Mouse (Mus musculus): ENCODE data around the gene Timm8b.
A peak's percentile ranks its signal among the peaks of the same experiment; 100 is the strongest.

The Timm8b gene

DNA sequence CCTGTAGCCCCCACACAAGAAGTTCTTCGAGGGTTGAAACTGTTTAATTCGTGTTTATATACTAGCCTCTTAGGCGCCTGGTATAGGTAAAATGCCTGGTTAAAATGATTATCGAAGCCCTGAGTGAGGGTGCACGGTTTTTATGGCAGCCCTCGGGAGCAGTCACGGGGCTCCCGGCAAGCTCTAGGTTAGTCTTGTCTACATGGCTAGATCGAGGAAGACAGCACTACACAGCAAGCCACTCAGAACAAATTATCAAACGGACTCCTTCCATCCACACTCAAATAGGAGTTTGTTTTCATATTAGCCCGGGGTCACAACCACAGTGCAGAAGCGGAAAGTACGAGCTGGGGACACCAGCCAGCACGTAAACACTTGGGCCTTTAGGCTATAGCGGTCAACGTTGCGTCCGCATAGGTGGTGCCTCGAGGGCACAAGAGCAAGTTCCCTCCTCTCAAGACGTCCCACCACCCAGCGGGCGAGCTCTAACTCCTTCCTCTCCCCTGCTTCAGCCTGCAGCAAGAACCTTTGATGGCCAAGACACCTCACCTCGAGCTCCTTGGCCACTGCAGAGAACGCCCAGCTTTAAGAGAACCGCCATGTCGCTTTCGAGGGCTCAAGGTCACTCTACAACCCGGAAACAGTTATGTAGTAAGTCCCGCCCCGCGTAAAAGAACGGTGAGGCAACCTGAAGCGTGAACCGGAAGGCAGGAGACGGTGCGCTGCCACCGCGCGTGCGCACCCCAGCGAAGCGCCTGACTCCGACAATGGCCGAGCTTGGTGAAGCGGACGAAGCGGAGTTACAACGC, at the start of gene Timm8b, which contains the start of gene Sdhd:
TSS of gene Timm8b (plus strand) at position 722 of the 809 bp plus-strand sequence.
TSS of gene Sdhd (minus strand) at position 624 of the 809 bp plus-strand sequence.
- peak; percentile 94 for DNase-seq (ENCODE audit: low spot score)

DNA sequence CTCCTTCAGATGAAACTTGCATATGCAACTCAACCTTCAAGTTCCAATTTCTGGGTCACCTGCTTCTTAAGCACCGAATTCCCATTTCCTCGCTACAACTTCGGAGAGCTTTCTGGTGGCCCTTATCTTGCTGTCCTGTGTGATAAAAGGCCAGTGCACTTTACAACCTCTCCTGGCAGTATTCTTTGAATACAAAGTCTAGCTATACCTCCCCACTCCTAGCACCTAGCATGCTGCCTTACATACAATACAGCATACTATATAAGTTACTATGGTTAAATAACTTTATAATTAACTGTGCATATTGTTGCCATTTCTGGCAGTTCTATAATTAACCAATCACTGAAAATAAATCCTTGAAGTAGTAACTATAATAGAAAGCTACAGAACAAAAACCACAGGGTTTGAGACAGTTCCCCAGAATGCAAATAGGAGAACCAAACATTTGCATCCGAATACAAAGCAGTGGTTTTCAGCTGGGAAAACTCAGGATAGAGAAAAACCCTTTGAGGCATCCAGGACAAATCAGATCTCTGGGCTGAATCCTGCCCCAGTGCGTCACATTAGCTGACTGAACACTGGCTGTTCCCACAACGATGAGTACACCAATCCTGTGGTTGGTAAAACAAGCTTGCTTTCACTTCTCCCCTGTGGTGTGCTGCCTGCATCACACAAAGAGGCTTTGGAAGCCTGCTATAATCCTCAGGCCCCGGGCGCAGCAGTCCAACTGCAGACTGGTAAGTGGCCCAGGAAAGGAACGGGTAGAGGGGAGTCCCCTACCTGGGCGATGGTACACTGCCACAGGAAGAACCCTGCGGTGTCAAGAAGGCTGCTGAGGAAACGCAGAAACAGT, 49.2 kb upstream of the Timm8b start, which contains the start of gene Il18:
TSS of gene Il18 (plus strand) at position 587 of the 853 bp plus-strand sequence.
- DNase-seq (ENCODE audit: low spot score): peak; percentile 20

DNA sequence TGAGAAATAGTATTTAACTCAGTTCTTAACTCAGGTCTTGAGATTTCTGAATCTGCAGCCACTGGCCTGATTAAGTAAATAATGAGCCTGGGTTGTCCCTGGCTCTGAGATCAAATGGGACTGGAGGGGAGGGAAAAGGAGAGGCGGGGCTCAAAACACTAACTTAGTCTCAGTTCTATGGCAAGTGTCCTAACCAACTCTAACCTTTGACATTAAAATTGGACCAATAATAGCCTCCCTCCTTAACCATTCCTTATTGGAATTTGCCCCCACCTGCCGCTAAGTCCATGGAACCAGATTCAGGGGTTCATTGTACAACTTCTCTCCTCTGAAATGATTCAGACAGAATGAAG, 48.6 kb upstream of the Timm8b start, which contains the start of gene Bco2:
TSS of gene Bco2 (minus strand) at position 88 of the 353 bp plus-strand sequence.
- DNase-seq (ENCODE audit: low spot score): peak; percentile 56

DNA sequence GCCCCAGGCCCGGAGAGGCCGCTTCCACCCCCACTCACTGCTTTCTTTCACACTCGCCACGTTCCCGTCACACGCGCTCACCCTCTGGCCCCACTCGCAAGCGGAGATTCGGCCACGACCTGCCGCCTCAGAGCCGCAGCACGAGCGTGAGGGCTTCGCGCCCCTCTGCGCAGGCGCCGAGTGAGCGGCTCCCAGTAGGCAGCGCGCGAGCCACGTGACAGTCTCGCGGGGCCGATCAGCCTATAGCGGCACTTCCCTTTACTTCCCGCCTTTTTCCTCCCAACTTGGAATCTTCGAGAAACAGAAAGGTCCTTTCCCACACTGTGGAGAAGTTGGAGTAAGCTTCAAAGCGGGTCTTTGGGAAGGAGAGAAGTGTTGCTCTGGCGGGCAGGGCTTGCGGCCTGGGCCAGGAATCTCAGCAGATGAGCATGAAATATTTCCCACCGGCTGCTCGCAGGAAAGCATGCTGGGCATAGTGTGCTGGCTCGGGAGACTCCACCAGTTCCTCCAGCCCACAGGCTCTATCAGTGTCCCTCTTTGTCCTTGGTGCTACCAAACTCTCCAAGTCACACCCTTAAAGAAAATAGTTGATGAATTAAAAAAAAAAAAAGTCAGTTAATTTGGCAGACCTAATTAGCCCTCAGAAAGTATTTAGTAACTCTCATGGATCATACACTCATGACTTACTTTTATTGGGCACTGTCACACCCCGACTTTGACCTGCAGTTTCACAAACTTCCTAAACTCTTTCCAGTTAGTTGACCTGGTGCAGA, 42.4 kb upstream of the Timm8b start, which contains the start of gene Tex12:
TSS of gene Tex12 (minus strand) at position 181 of the 773 bp plus-strand sequence.
- no peak for DNase-seq (ENCODE audit: low spot score)

DNA sequence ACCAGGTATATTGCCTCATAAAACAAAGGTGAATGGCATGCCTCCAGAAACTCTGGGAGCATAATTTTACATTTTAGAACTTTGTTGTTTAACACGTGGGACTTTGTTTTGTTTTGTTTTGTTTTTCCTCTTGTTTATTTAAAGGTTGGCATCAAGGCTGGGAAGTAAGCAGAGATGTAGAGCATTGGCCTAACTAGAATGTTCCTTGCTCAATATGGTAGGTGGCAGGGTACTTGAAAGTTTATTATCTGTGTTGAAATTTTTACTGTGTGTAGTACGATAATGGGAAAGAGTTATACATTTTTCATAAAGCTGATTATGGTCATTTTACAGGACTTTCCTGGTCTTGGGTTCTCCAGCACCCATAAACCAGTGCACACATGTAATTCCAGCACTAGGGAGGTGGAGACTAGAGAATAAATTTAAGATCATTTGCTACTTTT, 41.8 kb upstream of the Timm8b start:
- DNase-seq (ENCODE audit: low spot score): no peak

DNA sequence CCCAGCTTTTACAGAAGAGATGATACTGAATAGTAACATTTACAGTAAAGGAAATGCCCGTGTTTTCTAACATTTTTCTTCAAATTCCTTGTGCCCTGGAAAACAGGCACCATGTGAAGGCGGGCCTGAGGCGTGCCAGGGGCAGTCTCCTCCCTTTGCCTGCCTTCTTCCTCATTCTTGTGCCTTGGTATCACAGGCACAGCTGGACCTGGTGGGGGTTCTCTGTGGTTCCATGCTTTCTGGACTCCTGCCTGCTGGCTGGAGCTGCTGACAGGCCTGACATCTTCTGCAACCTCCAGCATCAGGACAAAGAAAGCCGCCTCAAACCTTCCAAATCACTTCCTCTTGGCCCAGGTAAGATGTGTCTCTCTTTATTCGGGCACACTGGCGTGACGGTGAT, 38.5 kb upstream of the Timm8b start:
- DNase-seq (ENCODE audit: low spot score): no peak

DNA sequence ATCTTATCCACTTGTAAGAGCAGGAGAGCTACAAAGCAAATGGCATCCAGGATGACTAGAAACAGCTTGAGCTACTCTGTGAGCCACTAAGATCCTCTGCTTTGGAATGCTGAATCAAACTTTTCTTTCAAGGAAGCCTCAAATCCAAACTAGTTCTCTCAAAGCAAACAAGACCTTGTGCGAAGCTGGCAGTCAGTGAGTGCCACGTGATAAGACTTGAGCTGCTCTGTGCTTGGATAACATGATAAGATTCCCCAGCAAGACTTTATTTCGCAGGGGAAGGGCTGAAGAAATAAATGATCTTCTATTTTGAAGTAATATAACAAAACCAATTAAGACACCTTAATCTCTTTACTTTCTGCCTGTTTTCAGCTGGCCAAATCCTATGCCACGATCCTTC, 37.8 kb upstream of the Timm8b start:
- peak; percentile 27 for DNase-seq (ENCODE audit: low spot score)

DNA sequence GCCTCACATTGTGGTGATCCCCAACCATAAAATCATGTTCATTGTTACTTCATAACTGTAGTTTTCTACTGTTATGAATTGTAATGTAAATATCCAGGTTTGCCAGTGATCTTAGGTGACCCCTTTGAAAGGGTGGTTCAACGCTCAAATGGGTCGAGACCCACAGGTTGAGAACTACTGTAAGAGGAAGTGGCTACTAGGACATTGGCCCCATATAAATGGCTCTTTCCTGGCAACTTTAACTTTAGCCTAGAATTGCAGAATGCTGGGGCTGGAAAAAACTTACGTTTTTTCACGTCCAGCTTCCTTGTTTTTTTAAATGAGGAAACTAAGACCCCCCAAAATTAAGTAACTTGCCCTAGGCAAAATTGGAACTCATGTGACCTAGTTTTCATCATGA, 36.3 kb upstream of the Timm8b start:
- no peak for DNase-seq (ENCODE audit: low spot score)

DNA sequence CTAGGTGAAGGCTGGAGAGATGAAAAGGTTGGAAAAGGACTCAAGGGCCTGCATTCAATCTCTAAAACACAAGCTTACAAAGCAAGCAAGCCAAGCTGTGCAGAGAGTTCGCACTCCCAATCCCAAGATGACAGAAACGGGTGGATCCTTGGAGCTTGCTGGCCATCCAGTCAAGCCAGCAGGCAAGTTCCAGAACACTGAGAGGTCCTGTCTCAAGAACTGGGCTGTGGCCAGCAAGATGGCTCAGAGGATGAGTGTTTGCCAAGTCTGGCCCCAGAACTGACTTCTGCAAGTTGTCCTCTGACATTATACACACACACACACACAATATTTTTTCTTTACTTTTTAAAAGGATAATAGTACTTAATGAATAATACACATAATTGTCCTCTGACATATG, 35.8 kb upstream of the Timm8b start:
- DNase-seq (ENCODE audit: low spot score): no peak

DNA sequence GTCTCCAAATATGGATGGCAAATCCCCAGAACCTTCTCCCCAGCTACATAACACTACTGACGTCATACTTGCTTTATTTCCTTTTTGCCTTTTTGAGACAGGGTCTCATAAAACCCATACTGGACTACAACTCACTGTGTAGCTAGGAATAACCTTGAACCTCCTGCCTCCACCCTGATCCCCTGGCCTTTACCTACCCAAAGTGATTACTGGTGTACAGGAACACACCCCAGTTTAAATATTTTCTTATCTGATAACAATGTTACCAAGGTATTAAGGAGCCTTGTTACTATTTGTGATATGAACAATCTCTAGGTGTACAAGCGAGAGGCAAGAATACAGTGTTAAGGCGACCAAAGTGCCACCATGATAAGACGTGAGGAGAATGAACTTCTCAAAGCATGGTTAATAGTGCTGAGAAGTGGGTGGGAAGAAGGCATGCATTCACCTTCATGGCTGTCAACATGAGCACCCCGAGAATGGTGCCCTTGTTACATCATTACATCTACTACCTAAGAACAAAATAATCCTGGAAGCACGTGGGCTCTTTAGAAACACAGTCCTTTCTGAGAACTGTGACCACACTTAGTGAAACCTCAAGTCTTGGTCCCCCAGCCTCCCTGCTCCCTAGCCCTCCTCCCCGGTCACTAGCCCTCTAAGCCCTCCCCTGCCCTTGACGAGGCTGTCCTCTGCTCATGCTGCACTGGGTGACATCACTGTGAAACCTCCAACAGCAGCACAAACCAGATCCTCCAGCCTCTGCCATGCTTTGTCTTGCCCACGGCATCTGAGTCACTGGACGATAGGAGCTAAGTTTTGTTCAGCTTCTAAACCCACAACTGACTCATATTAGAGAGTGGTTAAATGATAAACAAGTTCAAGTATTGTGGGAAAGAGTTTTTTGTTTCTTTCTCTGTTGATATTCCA, 33.8 kb upstream of the Timm8b start:
- no peak for DNase-seq (ENCODE audit: low spot score)

DNA sequence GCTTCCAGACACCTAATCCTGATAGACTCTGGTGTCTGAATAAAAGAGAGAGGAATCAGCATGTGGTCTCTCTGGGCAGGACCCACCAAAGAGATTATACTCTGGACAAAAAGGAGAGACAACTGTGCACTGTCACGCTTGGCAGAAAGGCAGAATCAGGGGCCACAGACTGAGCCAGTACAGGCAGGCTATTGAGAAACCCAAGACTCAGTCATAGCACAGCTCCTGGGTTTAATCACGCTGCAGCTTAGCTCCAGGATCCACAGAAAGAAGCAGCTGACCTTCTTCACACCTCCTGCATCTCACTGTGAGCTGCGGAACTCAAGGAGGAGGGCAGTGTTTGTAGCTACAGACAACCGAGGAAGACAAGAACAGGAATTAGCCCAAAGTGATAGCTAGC, 23.3 kb upstream of the Timm8b start:
- no peak for DNase-seq (ENCODE audit: low spot score)

DNA sequence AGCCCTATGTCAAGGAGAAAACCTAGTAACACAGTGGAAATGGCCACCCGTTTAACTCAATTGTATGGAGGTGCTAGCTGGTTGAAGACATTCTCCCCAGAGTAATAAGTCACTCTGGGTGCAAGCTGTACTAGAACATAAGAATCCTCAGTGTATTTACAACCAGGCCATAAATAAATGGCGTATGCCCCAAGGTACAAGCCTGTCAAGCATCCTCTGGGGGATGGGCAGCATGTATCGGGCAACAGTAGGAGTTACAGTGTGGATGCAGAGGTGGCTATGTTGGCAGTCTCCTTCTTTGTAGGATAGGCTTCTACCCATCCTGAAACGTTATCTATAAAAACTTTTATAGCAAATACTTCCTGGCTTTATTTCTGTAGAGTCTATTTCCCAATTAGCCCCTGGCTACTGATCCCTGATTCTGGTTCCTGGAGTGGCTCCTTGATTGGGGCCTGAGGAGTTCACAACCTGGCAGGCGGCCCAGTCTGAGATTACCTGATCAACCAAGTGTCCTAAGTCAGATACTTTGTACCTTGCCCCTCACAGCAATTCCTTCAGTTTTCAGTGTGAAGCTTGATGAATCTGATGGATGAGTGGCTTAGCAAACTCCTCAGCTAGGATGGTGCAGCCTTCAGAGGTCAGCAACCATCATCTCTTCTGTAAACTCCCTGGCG, 18.4 kb upstream of the Timm8b start:
- no peak for DNase-seq (ENCODE audit: low spot score)

DNA sequence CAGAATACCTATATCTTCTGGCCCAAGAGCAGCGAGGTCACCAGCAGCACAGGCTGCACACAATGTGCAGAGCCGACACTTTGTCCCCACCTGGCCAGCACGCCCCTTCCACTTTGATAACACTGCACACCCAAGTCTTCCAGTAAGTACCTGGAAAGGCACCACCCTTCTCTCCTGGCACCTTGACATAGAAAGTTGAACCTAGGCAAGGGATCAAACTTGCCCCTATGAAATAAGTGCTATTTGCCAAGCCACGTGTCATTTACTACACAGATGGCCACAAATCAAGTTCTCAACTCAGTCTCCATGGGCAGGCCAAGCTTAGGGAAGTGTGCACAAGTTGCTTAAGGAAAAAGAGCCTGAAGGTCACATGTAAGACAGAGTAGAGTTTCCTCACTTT, 16.8 kb upstream of the Timm8b start:
- DNase-seq (ENCODE audit: low spot score): peak; percentile 82

DNA sequence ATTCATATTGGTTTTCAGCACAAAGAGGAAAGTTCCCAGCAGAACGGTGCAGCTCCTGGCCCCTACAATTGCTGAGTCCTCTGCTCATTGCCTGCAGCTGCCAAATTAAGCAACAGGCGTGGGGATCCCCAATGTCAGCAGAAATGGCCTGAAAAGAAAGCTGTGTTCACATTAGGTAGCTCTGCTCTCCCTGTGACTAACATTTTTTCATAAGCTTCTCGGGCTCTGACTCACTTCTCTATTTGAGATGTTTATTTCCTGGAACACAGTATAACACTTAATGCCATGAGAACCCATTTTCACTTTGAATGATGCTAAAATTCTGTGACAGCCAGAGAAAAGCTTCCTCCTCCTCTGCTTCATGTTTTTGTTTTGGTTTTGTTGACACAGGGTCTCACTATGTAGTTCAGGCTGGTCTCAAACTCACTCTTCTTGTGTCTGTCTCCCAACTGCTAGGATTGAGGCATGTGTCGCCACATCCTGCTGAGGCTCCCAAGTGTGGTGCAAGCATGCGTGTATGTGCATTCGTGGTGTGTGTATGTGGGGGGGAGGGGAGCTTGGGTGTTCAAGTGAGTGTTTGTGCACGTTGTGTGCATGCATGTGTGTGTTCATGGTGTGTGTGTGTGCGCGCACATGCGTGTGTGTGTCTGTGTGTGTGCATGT, 12.7 kb upstream of the Timm8b start:
- no peak for DNase-seq (ENCODE audit: low spot score)

DNA sequence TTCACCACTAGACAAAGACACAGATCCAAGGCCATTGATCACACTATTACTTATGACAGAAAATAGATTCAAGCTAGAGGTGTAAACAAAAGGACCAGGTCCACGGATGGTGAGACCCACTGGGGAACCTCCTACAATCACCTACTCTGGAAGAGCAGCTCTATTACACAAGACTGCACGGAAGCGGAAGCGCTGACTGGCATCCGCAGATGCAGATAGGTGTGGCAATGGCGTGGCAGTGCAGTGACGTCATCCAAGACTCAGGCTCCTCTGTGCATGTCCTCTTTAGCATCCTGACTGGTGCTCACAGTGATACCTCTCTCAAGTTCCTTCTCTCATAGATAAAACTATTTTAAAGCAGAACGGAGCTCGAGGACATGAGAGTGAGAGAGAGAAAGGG, 10.8 kb upstream of the Timm8b start:
- no peak for DNase-seq (ENCODE audit: low spot score)

DNA sequence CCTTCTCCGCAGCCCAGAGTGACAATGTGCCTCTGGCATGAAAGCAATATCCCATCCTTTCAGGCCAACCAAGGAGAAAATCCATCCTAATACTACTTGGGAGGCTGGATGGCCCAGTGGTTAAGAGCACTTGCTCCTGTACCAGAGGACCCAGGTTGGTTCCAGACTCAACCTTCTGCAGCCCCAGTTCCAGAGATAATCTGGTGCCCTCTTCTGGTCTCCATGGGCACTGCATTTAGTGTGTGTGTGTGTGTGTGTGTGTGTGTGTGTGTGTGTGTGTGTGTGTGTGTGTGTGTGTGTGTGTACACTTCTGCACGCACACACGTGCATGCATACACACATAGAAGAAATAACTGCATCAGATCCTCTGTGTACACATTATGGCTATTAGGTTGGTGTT, 10.2 kb upstream of the Timm8b start:
- DNase-seq (ENCODE audit: low spot score): no peak

DNA sequence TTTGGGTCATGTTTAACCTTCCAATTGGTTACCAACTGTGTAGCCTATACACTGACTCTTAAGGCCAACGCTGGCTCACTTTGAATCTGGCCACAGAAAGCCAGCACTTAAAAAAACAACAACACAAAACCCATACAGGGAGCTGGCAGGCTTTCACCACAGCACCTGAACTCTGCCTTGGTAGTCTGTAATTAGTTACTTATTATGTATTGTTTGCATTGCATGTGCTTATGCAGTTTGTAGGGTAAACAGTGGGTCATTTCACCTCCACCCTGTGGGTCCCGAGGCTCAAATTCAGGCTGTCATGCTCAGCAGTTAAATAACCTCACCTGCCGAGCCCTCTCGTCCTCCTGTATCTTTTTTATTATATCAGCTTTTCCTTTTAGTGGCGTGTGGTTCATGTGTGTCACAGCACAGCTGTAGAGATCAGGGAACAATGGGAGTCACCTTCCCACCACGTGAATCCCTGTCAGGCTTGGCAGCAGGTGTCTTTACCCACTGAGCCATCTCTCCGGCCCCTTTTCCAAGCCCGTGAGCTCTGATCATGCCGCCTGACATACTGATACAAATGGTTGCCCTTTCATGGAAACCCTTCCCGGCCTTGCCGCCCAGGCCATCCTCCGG, 8.8 kb upstream of the Timm8b start:
- peak; percentile 70 for DNase-seq (ENCODE audit: low spot score)

DNA sequence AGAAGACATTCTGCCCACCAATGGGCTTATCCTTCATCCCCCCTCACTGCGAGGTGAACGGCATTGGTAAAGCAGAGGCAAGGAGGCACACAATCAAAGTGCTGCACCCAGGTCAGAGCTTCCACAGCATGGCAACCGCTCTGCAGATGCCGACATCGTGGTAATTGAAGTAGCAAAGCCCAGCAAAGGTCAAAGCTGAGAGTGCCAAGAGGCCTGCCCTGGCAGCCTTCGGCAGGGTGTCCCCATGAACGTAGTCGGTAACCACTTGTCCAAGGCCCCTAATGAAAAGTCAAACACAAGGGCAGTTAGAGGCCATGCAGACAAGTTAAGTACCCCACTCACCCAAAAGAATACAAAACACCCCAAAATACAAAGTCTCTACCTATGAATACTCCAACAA, 6.7 kb upstream of the Timm8b start:
- DNase-seq (ENCODE audit: low spot score): no peak

DNA sequence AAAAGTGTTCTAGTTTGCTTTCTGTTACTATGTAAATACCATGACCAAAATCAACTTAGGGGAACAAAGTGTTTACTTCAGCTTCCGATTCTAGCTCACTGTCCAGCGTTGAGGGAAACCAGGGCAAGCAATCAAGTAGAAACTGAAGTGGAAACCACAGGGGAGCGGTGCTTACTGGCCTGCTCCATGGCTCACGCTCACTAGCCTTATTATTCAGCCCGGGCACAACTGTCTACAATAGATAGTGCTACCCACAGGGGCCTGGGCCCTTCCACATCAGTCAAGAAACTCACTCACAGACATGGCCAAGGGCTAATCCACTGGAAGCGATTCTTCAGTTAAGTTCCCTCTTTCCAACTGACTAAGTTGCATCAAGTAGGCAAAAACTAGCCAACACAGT, 2.2 kb upstream of the Timm8b start:
- no peak for DNase-seq (ENCODE audit: low spot score)

All from yolk sac, embryonic 10.5 days (tissue).